Mouse (Mus musculus): ENCODE data around the gene Ccnyl1.

Gene Ccnyl1

GRCm38 (mm10) chr1:64738180-64738555 lies 47.9 kb downstream of the Ccnyl1 start:
- no peak for DNase-seq (ENCODE audit: low spot score)

- no peak for DNase-seq (ENCODE audit: low spot score)
Measured at GRCm38 (mm10) chr1:64738661-64739082, 48.4 kb downstream of the Ccnyl1 start.

GRCm38 (mm10) chr1:64742741-64743408 lies 52.6 kb downstream of the Ccnyl1 start:
- DNase-seq (ENCODE audit: low spot score) = no peak

- DNase-seq (ENCODE audit: low spot score) = no peak
Measured at GRCm38 (mm10) chr1:64744616-64745015, 54.4 kb downstream of the Ccnyl1 start.

- DNase-seq (ENCODE audit: low spot score) = no peak
Measured at GRCm38 (mm10) chr1:64753109-64753508, 62.9 kb downstream of the Ccnyl1 start.

- DNase-seq (ENCODE audit: low spot score) = no peak
Measured at GRCm38 (mm10) chr1:64753668-64754067, 63.4 kb downstream of the Ccnyl1 start.

- DNase-seq (ENCODE audit: low spot score) = no peak
Measured at GRCm38 (mm10) chr1:64754658-64755057, 64.4 kb downstream of the Ccnyl1 start.

GRCm38 (mm10) chr1:64755971-64756639 lies 65.8 kb downstream of the Ccnyl1 start:
- DNase-seq (ENCODE audit: low spot score) = no peak

- no peak for DNase-seq (ENCODE audit: low spot score)
Measured at GRCm38 (mm10) chr1:64756640-64757030, 66.4 kb downstream of the Ccnyl1 start.

GRCm38 (mm10) chr1:64757254-64757653 lies 67.0 kb downstream of the Ccnyl1 start:
- no peak for DNase-seq (ENCODE audit: low spot score)

GRCm38 (mm10) chr1:64757766-64758165 lies 67.5 kb downstream of the Ccnyl1 start:
- no peak for DNase-seq (ENCODE audit: low spot score)

- DNase-seq (ENCODE audit: low spot score) = no peak
Measured at GRCm38 (mm10) chr1:64761646-64762045, 71.4 kb downstream of the Ccnyl1 start.

- DNase-seq (ENCODE audit: low spot score) = no peak
Measured at GRCm38 (mm10) chr1:64770169-64770568, 79.9 kb downstream of the Ccnyl1 start.

GRCm38 (mm10) chr1:64773305-64773704 lies 83.0 kb downstream of the Ccnyl1 start:
- no peak for DNase-seq (ENCODE audit: low spot score)
